Mouse (Mus musculus) forebrain, embryonic 16.5 days (tissue): ENCODE results near the gene Mif4gd. TPM values are rescaled to one million over a fixed set of nuclear protein-coding genes. Genes with fewer than 3 reads are reported as not detected.

Experiments
- ATAC-seq: fragments of 200-750 bp; cut with Nextera tagmentation; 2 replicates; pipeline ENCODE4 v1.8.0; 2017; ENCODE audit warnings: mild to moderate bottlenecking, moderate library complexity
- H3K27ac ChIP-seq: fragments of 300-500 bp; sonication (generic); 2 replicates; pipeline ENCODE4 v1.5.1; 2014; ENCODE audit warnings: low read length, control low read depth
- H3K27me3 ChIP-seq: fragments of 300-500 bp; sonication (generic); replicated peaks from 2 replicates; pipeline ENCODE4 v1.6.1; 2014; ENCODE audit warnings: low read length; ENCODE audit not compliant: control insufficient read depth, insufficient read depth
- H3K36me3 ChIP-seq: fragments of 300-500 bp; sonication (generic); 2 replicates; pipeline ENCODE4 v1.6.1; 2014; ENCODE audit not compliant: control insufficient read depth, insufficient read depth
- H3K4me1 ChIP-seq: fragments of 300-500 bp; sonication (generic); replicated peaks from 2 replicates; pipeline ENCODE4 v1.6.1; 2014; ENCODE audit warnings: low read length; ENCODE audit not compliant: control insufficient read depth, insufficient read depth
- H3K4me2 ChIP-seq: fragments of 300-500 bp; sonication (generic); 2 replicates; pipeline ENCODE4 v1.6.1; 2014; ENCODE audit warnings: mild to moderate bottlenecking, low read length, control low read depth
- H3K4me3 ChIP-seq: fragments of 300-500 bp; sonication (generic); replicated peaks from 2 replicates; pipeline ENCODE4 v1.5.1; 2014; ENCODE audit warnings: mild to moderate bottlenecking, low read length, control low read depth
- H3K9ac ChIP-seq: fragments of 300-500 bp; sonication (generic); replicated peaks from 2 replicates; pipeline ENCODE4 v1.6.1; 2014; ENCODE audit warnings: low read depth, low read length, control low read depth
- H3K9me3 ChIP-seq: fragments of 300-500 bp; sonication (generic); 2 replicates; pipeline ENCODE4 v1.6.1; 2016; ENCODE audit warnings: low read length; ENCODE audit not compliant: control insufficient read depth
- WGBS: fragments of 180-500 bp; shearing (Covaris S2); extraction: QIAGEN DNeasy Blood & Tissue Kit; methylation state at CpG from one replicate; pipeline ENCODE4 v1.1.7; 2014; 5-methylcytosine and 5-hydroxymethylcytosine counted together
- polyA plus RNA-seq: library from polyadenylated mRNA; unstranded; fragments of >200 nt; fragmentation: Nextera tagmentation; extraction: Ambion mirVana; gene quantifications from 2 replicates; pipeline ENCODE4 v1.2.1, GENCODE M21; 2015

The Mif4gd gene
- polyA plus RNA-seq, 1 experiment from 2014 or later: 12.9 TPM

DNA sequence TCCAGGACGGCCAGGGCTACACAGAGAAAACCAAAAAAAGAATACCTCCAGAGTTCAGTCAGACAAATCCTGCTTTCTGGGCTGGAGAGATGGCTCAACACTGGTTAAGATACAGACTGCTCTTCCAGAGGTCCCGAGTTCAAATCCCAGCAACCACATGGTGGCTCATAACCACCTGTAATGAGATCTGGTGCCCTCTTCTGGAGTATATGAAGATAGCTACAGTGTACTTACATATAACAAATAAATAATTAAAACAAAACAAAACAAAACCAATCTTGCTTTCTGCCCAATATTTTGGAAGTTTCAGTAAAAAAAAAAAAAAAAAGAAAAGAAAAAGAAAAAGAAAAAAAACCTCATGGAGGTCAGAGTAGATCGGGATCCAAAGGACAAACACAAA is 17.6 kb downstream of the Mif4gd start:
- no peak overlapping the region for H3K9ac ChIP-seq

GRCm38 (mm10) chr11:115590526-115591075 is 22.2 kb downstream of the Mif4gd start:
- H3K27me3 ChIP-seq: no peaks in the 10 kb centered on the region
- H3K4me2 ChIP-seq: no peak overlapping the region
- WGBS: 90% methylated on average over 2 of the region's 2 CpGs
- no peak overlapping the region for H3K4me3 ChIP-seq
- no peak for ATAC-seq
- H3K9ac ChIP-seq: no peak overlapping the region
- H3K9me3 ChIP-seq: no peaks in the 10 kb centered on the region
- H3K4me1 ChIP-seq: no peaks in the 10 kb centered on the region
- H3K36me3 ChIP-seq: peaks cover 41% of the 10 kb centered on the region
- no peak overlapping the region for H3K27ac ChIP-seq

More for the DNA sequence above, 17.6 kb downstream of the Mif4gd start:
- no peaks in the 10 kb centered on the region for H3K27me3 ChIP-seq
- no peaks in the 10 kb centered on the region for H3K9me3 ChIP-seq
- H3K4me3 ChIP-seq: no peak overlapping the region
- no peak for ATAC-seq
- H3K4me1 ChIP-seq: no peaks in the 10 kb centered on the region
- WGBS: 96% methylated on average over 3 of the region's 3 CpGs
- no peak overlapping the region for H3K27ac ChIP-seq
- peaks cover 15% of the 10 kb centered on the region for H3K36me3 ChIP-seq
- H3K4me2 ChIP-seq: no peak overlapping the region

DNA sequence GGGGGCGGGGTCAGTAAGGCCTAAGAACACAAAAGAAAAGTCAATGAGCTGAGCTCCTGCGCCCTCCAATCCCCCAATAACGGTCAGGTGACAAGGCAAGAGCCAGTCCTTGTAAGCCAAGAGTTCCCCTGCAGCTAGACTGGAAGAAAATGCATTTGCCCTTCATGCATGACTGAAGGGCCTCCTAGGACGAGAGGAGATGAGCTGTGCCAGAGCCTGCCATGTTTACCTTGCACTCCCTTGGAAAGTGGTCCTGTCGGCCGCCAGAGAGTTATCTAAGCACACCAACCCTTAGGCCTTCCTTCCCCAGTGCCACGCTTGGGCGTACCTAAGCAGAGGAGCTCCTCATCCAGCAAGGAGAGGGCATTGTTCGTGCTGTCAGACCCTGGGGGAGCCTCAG is 24.8 kb downstream of the Mif4gd start:
- no peak overlapping the region for H3K4me2 ChIP-seq
- H3K36me3 ChIP-seq: peaks cover 38% of the 10 kb centered on the region
- H3K27me3 ChIP-seq: no peaks in the 10 kb centered on the region
- no peak for ATAC-seq
- no peak overlapping the region for H3K9ac ChIP-seq
- no peak overlapping the region for H3K4me3 ChIP-seq
- no peaks in the 10 kb centered on the region for H3K4me1 ChIP-seq
- no peaks in the 10 kb centered on the region for H3K9me3 ChIP-seq
- H3K27ac ChIP-seq: no peak overlapping the region
- WGBS: 88% methylated on average over 9 of the region's 9 CpGs

DNA sequence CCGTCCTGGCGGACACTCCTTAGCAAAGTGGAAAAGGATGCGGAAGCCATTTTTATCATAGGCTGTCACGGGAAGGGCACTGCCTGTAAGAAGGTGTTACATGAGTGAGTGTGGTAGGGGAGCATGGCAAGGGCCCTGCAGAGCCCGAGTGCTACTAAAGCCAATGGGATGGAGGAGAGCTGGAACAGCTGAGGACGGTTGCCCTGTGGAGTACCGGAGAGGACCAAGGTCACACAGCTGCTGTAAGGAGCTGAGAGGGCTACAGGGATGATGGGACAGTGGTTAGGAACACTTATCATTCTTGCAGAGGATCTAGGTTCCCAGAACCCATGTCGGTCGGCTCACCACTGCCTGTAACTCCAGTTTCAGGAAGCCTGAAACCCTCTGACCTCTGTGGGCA is 26.4 kb downstream of the Mif4gd start:
- no peaks in the 10 kb centered on the region for H3K27me3 ChIP-seq
- peaks cover 33% of the 10 kb centered on the region for H3K36me3 ChIP-seq
- no peaks in the 10 kb centered on the region for H3K4me1 ChIP-seq
- no peak overlapping the region for H3K9ac ChIP-seq
- no peak overlapping the region for H3K4me2 ChIP-seq
- WGBS: 89% methylated on average over 9 of the region's 9 CpGs
- ATAC-seq: no peak
- no peak overlapping the region for H3K27ac ChIP-seq
- H3K4me3 ChIP-seq: no peak overlapping the region
- H3K9me3 ChIP-seq: no peaks in the 10 kb centered on the region

GRCm38 (mm10) chr11:115585573-115586100 is 27.1 kb downstream of the Mif4gd start:
- WGBS: 91% methylated on average over 7 of the region's 7 CpGs
- Histone ChIP-seq H3K27me3 (no peaks in the 10 kb centered on the region), H3K4me3 (no peak overlapping the region), H3K4me1 (no peaks in the 10 kb centered on the region), H3K9ac (no peak overlapping the region), H3K27ac (no peak overlapping the region), H3K36me3 (peaks cover 35% of the 10 kb centered on the region), H3K4me2 (no peak overlapping the region), H3K9me3 (no peaks in the 10 kb centered on the region)
- no peak for ATAC-seq

GRCm38 (mm10) chr11:115584376-115585073 is 28.2 kb downstream of the Mif4gd start:
- no peaks in the 10 kb centered on the region for H3K27me3 ChIP-seq
- no peak overlapping the region for H3K27ac ChIP-seq
- H3K9ac ChIP-seq: no peak overlapping the region
- peaks cover 26% of the 10 kb centered on the region for H3K36me3 ChIP-seq
- 88% methylated on average over 10 of the region's 10 CpGs for WGBS
- H3K4me3 ChIP-seq: no peak overlapping the region
- no peak overlapping the region for H3K4me2 ChIP-seq
- H3K9me3 ChIP-seq: no peaks in the 10 kb centered on the region
- H3K4me1 ChIP-seq: no peaks in the 10 kb centered on the region
- ATAC-seq: no peak

DNA sequence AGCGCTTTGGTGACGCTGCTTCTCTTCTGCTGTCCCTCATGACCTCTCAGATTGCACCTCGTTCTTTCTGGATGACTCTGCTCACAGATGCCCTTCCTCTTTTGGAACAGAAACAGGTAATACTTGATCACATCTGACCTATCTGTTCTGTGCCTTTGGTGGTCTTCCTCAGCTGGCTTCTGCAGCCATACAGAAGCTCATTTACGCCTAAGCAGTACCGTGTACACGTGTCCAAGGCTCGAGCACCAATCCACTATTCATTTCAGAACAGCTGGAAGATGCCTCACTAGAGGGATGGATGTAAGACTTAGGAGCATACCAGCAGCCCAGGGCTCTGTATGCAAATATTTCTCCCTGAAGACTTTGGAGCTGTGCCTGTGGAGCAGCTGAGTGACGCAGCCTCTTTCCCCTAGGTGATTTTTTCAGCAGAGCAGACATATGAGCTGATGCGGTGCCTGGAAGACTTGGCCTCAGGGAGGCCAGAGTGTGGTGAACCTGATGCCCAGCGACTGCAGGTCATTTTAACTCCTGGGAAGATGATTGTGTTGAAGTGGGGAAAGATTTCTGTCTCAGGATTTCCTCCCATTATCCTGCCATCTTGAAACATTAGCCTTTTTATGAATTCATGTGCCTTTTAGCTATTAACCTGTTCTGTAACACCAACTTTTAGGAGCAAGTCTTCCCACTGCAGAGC is 29.7 kb downstream of the Mif4gd start:
- Histone ChIP-seq H3K9ac (no peak overlapping the region), H3K4me3 (no peak overlapping the region), H3K4me2 (no peak overlapping the region), H3K9me3 (no peaks in the 10 kb centered on the region), H3K36me3 (peaks cover 23% of the 10 kb centered on the region), H3K27me3 (no peaks in the 10 kb centered on the region), H3K4me1 (no peaks in the 10 kb centered on the region), H3K27ac (no peak overlapping the region)
- WGBS: 83% methylated on average over 10 of the region's 10 CpGs
- no peak for ATAC-seq

GRCm38 (mm10) chr11:115579080-115579479 is 33.7 kb downstream of the Mif4gd start:
- H3K4me2 ChIP-seq: no peak overlapping the region
- H3K4me3 ChIP-seq: no peak overlapping the region
- H3K4me1 ChIP-seq: no peaks in the 10 kb centered on the region
- ATAC-seq: no peak
- H3K27ac ChIP-seq: no peak overlapping the region
- H3K36me3 ChIP-seq: peaks cover 4% of the 10 kb centered on the region
- H3K9ac ChIP-seq: no peak overlapping the region
- H3K9me3 ChIP-seq: no peaks in the 10 kb centered on the region
- H3K27me3 ChIP-seq: no peaks in the 10 kb centered on the region

GRCm38 (mm10) chr11:115564961-115565360 is 47.8 kb downstream of the Mif4gd start:
- peaks cover 14% of the 10 kb centered on the region for H3K4me1 ChIP-seq
- H3K4me2 ChIP-seq: peak overlapping the region; percentile 97
- 22% methylated on average over 7 of the region's 7 CpGs for WGBS
- ATAC-seq: no peak
- H3K27ac ChIP-seq: no peak overlapping the region
- peaks cover 16% of the 10 kb centered on the region for H3K36me3 ChIP-seq
- no peaks in the 10 kb centered on the region for H3K27me3 ChIP-seq
- no peaks in the 10 kb centered on the region for H3K9me3 ChIP-seq
- H3K4me3 ChIP-seq: peak overlapping the region; percentile 70
- peak overlapping the region; percentile 76 for H3K9ac ChIP-seq
